Mouse (Mus musculus) liver, embryonic 12.5 days (tissue): ENCODE measurements around the gene Top2a. TPM values are rescaled to one million over a fixed set of nuclear protein-coding genes. Genes with fewer than 3 reads are reported as not detected.

Experiments
- ATAC-seq: fragments of 200-750 bp; cut with Nextera tagmentation; 2 replicates; pipeline ENCODE4 v1.8.0; 2017; ENCODE audit warnings: moderate number of reproducible peaks, mild to moderate bottlenecking, moderate library complexity
- H3K27ac ChIP-seq: fragments of 300-500 bp; sonication (generic); 2 replicates; pipeline ENCODE4 v1.5.1; 2016; ENCODE audit warnings: mild to moderate bottlenecking
- H3K27me3 ChIP-seq: fragments of 300-500 bp; sonication (generic); replicated peaks from 2 replicates; pipeline ENCODE4 v1.6.1; 2016; ENCODE audit warnings: mild to moderate bottlenecking, moderate library complexity
- H3K36me3 ChIP-seq: fragments of 300-500 bp; sonication (generic); 2 replicates; pipeline ENCODE4 v1.6.1; 2016; ENCODE audit warnings: mild to moderate bottlenecking, moderate library complexity
- H3K4me1 ChIP-seq: fragments of 300-500 bp; sonication (generic); 2 replicates; pipeline ENCODE4 v1.6.1; 2016
- H3K4me2 ChIP-seq: fragments of 300-500 bp; sonication (generic); 2 replicates; pipeline ENCODE4 v1.6.1; 2016; ENCODE audit warnings: mild to moderate bottlenecking, moderate library complexity
- H3K4me3 ChIP-seq: fragments of 300-500 bp; sonication (generic); 2 replicates; pipeline ENCODE4 v1.5.1; 2016; ENCODE audit warnings: mild to moderate bottlenecking, moderate library complexity
- H3K9ac ChIP-seq: fragments of 300-500 bp; sonication (generic); 2 replicates; pipeline ENCODE4 v1.6.1; 2016; ENCODE audit warnings: mild to moderate bottlenecking, moderate library complexity
- H3K9me3 ChIP-seq: fragments of 300-500 bp; sonication (generic); replicated peaks from 2 replicates; pipeline ENCODE4 v1.6.1; 2016; ENCODE audit warnings: mild to moderate bottlenecking, moderate library complexity
- WGBS: fragments of 180-500 bp; shearing (Covaris S2); methylation state at CpG from one replicate; pipeline ENCODE4 v1.1.7; 2016; ENCODE audit not compliant: insufficient replicate concordance; 5-methylcytosine and 5-hydroxymethylcytosine counted together
- polyA plus RNA-seq: library from polyadenylated mRNA; unstranded; fragments of >200 nt; fragmentation: Nextera tagmentation; extraction: Ambion mirVana; gene quantifications from 2 replicates; pipeline ENCODE4 v1.2.1, GENCODE M21; 2016

Top2a gene
- polyA plus RNA-seq, 1 experiment from 2014 or later = 249 TPM

DNA sequence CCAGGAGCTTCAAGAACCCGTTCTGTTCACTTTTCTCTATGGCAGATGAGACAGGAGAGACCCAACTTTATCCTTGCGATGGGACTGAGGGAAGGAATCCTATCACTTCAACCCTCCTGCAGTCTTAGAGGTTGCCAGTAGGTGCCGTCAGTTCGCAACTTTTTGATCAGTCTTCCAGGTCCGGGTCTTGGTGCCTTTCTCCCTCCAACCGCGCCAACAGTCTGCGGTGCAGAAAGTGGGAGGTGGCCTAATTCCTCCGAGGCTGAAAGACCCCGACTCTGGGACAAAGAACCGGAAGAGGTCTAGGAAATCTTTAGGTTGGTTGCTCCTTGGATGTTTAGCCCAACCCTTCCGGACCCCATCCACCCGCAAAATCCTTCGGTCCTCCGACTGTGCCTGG, 15.8 kb upstream of the Top2a start:
- Histone ChIP-seq H3K27ac (no peak overlapping the region), H3K9ac (no peak overlapping the region), H3K36me3 (no peaks in the 10 kb centered on the region), H3K4me1 (peaks cover 51% of the 10 kb centered on the region), H3K4me2 (peak overlapping the region; percentile 73), H3K27me3 (peaks cover 62% of the 10 kb centered on the region), H3K4me3 (peak overlapping the region; percentile 62), H3K9me3 (no peaks in the 10 kb centered on the region)
- ATAC-seq = peak; percentile 23; the same call in 1 of the 2 replicates
- WGBS = 1% methylated on average over 15 of the region's 15 CpGs

DNA sequence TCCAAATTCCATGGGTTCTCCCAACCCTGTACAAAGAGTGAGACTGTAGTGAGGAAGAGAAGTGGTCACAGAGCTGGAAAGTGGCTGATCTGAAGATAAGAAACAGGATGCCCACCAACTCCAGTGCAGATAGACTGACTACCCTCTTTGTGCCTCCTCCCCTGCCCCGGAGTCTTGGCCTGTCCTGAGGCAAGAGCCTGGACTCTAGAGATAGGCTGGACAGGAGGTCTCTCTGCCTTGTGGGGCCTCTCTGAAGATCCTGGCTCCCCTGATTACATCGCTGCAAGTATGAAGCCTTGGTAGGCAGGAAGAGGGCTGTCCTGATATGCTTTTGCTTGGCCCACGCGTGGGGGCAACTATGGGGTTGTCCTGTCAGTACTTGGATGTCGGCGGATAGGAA, 12.3 kb upstream of the Top2a start:
- ATAC-seq = peak; percentile 19; the same call in 1 of the 2 replicates
- H3K27me3 ChIP-seq = peaks cover 35% of the 10 kb centered on the region

DNA sequence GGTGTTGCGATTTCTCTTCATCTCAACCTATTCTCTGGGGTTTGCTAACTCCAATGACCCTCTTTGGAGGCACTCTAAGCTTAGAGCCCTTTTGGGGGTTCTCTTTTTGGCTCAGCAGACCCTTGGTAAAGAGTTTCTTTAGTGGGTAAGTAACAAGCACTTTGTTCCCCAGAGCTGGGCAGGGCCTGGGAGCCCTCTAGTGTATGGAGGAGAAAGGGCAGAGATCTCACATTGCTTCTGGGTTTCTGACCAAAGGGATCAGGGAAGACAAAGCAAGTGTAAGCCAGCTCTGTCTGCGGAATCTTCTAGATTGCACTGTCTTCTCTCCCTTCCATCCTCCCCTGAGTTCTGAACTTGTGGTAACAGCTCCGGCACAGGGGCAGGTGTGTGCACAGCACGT, 11.4 kb upstream of the Top2a start:
- H3K4me3 ChIP-seq = no peak overlapping the region
- WGBS = 48% methylated on average over 4 of the region's 4 CpGs
- no peak overlapping the region for H3K4me2 ChIP-seq
- H3K9ac ChIP-seq = no peak overlapping the region
- no peak for ATAC-seq
- H3K4me1 ChIP-seq = peaks cover 17% of the 10 kb centered on the region
- peaks cover 26% of the 10 kb centered on the region for H3K27me3 ChIP-seq
- H3K36me3 ChIP-seq = no peaks in the 10 kb centered on the region
- H3K9me3 ChIP-seq = no peaks in the 10 kb centered on the region
- no peak overlapping the region for H3K27ac ChIP-seq

More for the DNA sequence above, 12.3 kb upstream of the Top2a start:
- Histone ChIP-seq H3K9ac (no peak overlapping the region), H3K9me3 (no peaks in the 10 kb centered on the region), H3K4me2 (no peak overlapping the region), H3K4me1 (peaks cover 26% of the 10 kb centered on the region), H3K4me3 (no peak overlapping the region), H3K27ac (no peak overlapping the region), H3K36me3 (no peaks in the 10 kb centered on the region)
- 14% methylated on average over 6 of the region's 6 CpGs for WGBS

DNA sequence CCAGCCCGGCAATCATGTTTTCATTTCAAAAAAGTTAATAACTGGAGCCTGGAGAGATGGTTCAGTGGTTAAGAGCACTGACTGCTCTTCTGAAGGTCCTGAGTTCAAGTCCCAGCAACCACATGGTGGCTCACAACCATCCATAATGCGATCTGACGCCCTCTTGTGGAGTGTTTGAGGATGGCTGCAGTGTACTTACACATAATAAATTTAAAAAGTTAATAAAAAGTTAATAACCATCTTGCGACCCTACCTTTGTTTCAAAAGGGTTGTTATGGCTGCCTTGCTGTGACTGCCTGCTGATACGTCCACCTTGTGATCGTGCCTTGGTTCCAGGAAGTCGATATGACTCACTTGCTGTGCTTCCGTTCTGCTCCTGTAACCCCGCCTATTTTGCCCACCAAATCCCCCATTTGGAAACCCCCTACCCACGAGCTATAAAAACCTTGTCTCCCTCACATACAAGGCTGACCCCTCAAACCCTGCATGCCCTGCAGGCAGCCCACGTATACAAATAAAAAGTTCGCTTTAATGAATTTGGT, 3.0 kb upstream of the Top2a start:
- Histone ChIP-seq H3K4me3 (no peak overlapping the region), H3K9ac (no peak overlapping the region), H3K9me3 (no peaks in the 10 kb centered on the region), H3K27me3 (no peaks in the 10 kb centered on the region), H3K4me1 (peaks cover 27% of the 10 kb centered on the region), H3K36me3 (peaks cover 12% of the 10 kb centered on the region), H3K4me2 (no peak overlapping the region), H3K27ac (no peak overlapping the region)
- WGBS = 62% methylated on average over 12 of the region's 12 CpGs
- no peak for ATAC-seq

DNA sequence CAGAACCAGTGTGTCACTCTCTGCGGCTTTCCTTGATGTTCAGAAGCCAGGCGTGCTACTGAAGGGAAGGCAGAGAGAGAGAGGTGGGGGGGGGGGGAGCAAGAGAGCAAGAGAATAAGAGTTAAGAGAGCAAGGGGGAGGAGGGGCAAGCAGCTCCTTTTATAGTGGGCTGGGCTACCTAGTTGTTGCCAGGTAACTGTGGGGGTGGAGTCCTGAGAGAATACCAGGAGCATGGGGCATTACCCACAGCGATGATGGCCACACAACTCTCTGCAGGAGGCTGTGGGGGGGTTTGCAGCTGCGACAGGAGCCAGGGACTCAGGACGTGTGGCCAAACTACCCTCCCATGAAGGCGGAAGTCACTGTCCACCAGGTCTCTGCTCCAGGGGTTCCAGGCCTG, 1.9 kb upstream of the Top2a start:
- Histone ChIP-seq H3K4me3 (no peak overlapping the region), H3K36me3 (peaks cover 23% of the 10 kb centered on the region), H3K4me2 (no peak overlapping the region), H3K4me1 (peaks cover 38% of the 10 kb centered on the region), H3K27me3 (no peaks in the 10 kb centered on the region), H3K9ac (no peak overlapping the region), H3K27ac (no peak overlapping the region), H3K9me3 (no peaks in the 10 kb centered on the region)
- no peak for ATAC-seq
- 80% methylated on average over 6 of the region's 6 CpGs for WGBS

DNA sequence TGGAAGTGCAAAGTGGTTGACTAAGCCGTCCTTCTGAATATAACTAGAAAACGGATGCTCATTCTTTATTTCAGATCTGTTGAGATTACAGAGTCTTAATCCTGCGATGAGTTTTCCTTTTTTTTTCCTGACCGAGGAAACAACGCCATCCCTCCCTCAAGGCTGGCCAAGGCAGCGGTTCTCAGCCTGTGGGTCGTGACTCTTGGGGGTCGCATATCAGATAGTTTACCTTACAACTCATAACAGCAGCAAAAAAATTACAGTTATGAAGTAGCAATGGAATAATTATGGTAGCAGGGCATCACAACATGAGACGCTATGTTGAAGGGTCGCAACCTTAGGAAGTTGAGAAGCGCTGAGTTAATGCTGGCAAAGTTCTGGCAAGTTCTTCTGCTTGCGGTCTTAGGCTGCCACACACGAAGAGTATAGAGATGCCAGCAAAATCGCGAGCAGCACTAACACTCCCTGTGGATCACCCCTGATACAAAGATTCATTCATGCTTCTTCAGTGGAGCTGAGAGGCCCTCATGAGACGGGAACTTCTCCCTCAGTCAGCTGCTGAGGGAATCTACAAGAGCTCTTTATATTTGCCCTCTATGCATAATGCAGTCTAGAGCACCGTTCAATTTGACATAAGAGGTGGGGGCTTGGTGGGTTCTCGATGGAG, 612 bp upstream of the Top2a start:
- no peaks in the 10 kb centered on the region for H3K27me3 ChIP-seq
- peak overlapping the region; percentile 45 for H3K27ac ChIP-seq
- peak overlapping the region; percentile 33; the same call in 1 of the 2 replicates for H3K9ac ChIP-seq
- 45% methylated on average over 18 of the region's 18 CpGs for WGBS
- H3K4me3 ChIP-seq = peak overlapping the region; percentile 49
- H3K4me2 ChIP-seq = peak overlapping the region; percentile 68
- H3K36me3 ChIP-seq = peaks cover 35% of the 10 kb centered on the region
- ATAC-seq = no peak
- H3K4me1 ChIP-seq = peaks cover 46% of the 10 kb centered on the region
- H3K9me3 ChIP-seq = no peaks in the 10 kb centered on the region

DNA sequence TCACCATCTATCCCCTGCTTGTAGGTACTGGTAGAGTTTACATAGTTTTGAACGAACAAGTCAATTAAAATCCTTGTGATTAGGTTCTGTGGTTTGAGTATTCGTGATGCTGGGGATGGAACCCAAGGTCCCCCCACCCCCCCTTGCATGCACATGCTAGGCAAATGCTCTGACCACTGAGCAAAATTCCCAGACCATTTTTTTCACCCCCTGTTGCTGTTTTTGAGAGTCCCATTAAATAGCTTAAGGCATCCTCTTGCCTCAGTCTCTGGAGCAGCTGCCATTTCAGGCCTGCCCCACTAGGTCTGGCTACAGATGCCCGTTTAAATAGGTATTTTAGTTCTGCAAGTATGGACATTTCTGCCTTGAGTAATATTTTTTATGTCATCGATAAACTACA, 895 bp downstream of the Top2a start:
- Histone ChIP-seq H3K27ac (peak overlapping the region; percentile 90), H3K9me3 (no peaks in the 10 kb centered on the region), H3K4me3 (peak overlapping the region; percentile 91), H3K27me3 (no peaks in the 10 kb centered on the region), H3K4me2 (peak overlapping the region; percentile 83), H3K36me3 (peaks cover 50% of the 10 kb centered on the region), H3K4me1 (peaks cover 49% of the 10 kb centered on the region), H3K9ac (peak overlapping the region; percentile 94)
- WGBS = 2% methylated on average over 4 of the region's 4 CpGs
- no peak for ATAC-seq

DNA sequence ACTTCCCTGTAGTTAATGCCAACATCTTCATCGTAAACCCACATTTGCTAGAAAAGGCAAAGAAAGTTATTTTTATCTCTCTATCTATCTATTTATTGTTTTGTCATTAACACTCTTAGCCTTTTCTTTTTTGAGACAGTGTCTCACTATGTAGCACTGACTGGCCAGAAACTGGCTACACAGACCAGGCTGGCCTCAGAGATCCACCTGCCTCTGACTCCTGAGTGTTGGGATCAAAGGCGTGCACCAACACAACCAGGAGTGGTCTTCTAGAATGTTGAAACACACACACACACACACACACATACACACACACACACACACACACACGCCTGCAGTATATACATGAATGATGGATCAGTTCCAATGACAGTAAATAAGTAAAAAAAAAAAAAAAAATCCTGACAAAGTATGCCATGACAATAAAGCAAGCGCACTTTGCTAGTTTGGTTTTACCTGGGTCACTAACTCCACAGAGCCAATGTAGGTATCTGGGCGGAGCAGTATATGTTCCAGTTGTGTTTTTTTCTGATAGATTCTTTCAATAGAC, 1.5 kb downstream of the Top2a start:
- 0 out of 2 replicates have a peak overlapping the region, but pooled peaks have one; percentile 33 for H3K27ac ChIP-seq
- H3K27me3 ChIP-seq = no peaks in the 10 kb centered on the region
- peak overlapping the region; percentile 91 for H3K4me3 ChIP-seq
- peak overlapping the region; percentile 94 for H3K9ac ChIP-seq
- 64% methylated on average over 5 of the region's 5 CpGs for WGBS
- peak overlapping the region; percentile 83 for H3K4me2 ChIP-seq
- H3K4me1 ChIP-seq = peaks cover 49% of the 10 kb centered on the region
- peaks cover 57% of the 10 kb centered on the region for H3K36me3 ChIP-seq
- no peaks in the 10 kb centered on the region for H3K9me3 ChIP-seq
- ATAC-seq = no peak

DNA sequence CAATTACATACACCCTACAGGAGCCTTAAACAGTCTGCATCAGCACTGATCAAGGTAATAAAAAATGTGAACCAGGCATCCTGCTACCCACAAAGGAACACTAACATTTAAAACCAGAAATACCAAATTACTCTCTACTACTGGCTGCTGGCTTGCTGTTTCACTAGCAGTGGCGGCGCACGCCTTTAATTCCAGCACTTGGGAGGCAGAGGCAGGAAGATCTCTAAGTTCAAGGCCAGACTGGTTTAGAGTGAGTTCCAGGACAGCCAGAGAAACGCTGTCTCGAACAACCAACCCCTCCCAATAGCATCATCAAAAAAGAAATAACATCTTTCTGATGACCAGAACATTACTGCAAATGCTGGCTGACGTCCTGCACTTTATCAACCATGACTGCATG, 4.1 kb downstream of the Top2a start:
- 90% methylated on average over 6 of the region's 6 CpGs for WGBS
- H3K27me3 ChIP-seq = no peaks in the 10 kb centered on the region
- no peaks in the 10 kb centered on the region for H3K9me3 ChIP-seq
- H3K27ac ChIP-seq = no peak overlapping the region
- H3K4me1 ChIP-seq = peaks cover 37% of the 10 kb centered on the region
- H3K36me3 ChIP-seq = peaks cover 83% of the 10 kb centered on the region
- no peak overlapping the region for H3K4me3 ChIP-seq
- H3K4me2 ChIP-seq = peak overlapping the region; percentile 7; the same call in 1 of the 2 replicates
- no peak for ATAC-seq
- H3K9ac ChIP-seq = no peak overlapping the region

DNA sequence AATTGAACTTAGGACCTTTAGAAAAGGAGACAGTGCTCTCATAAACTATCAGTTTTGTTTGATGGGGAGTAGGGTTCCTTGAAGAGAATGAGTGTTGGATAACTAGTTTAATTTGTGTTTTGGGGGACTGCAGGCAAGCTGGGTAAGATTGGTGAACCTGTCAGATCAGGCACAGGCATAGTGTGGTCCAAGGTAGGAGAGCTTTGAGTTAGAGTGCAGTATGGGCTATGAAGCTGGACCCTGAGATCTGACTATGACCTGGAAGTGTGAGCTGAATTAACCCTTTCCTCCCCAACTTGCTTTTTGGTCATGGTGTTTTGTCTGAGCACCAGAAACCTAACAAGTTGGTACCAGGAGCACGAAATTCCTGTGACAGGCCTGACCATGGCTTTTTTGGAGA, 10.1 kb downstream of the Top2a start:
- 87% methylated on average over 1 of the region's 1 CpGs for WGBS
- Histone ChIP-seq H3K4me1 (0 out of 2 replicates have a peak, but pooled peaks cover 3% of the 10 kb centered on the region), H3K9ac (no peak overlapping the region), H3K4me3 (no peak overlapping the region), H3K27me3 (no peaks in the 10 kb centered on the region), H3K4me2 (no peak overlapping the region), H3K9me3 (no peaks in the 10 kb centered on the region), H3K36me3 (peaks cover 100% of the 10 kb centered on the region), H3K27ac (no peak overlapping the region)
- ATAC-seq = no peak

DNA sequence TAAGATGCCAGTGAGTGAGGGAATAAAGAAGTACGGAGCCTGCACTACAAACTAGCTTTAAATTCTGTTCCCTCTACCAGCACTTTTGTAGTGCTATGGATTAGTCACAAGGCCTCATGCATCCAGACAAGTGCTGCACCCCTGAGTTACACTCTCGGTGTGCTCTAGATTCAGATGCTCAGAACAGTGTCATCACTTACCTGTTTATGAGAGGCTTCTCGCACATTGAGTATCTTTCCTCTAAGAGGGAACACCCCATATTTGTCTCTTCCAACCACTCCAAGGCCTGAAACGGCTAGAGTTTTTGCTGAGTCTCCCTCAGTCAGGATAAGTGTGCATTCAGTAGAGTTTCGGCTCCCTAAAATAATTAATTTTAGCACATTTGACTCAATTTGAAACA, 13.3 kb downstream of the Top2a start:
- ATAC-seq = no peak
- Histone ChIP-seq H3K9ac (no peak overlapping the region), H3K4me1 (0 out of 2 replicates have a peak, but pooled peaks cover 3% of the 10 kb centered on the region), H3K9me3 (no peaks in the 10 kb centered on the region), H3K4me2 (no peak overlapping the region), H3K27ac (no peak overlapping the region), H3K4me3 (no peak overlapping the region), H3K36me3 (peaks cover 100% of the 10 kb centered on the region), H3K27me3 (no peaks in the 10 kb centered on the region)
- WGBS = 92% methylated on average over 5 of the region's 5 CpGs

DNA sequence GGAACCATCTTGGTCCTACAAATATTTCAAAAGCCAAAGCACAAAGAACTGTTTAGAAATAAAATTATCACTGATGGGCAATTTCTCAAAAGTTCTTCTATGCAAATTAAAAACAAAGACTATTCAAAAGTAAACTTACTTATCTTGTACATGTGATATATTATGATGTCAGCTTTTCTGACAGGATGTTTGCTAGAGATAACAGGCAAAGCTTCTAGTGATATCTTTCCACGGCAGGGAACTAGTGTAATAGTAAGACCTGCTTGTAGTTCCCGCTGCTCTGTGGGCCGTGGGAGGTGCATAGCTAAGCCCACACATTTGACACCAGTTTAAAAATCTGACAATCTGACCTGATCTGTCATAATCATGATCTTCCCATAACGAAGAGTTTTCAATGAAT, 13.9 kb downstream of the Top2a start:
- Histone ChIP-seq H3K9me3 (no peaks in the 10 kb centered on the region), H3K36me3 (peaks cover 100% of the 10 kb centered on the region), H3K4me2 (no peak overlapping the region), H3K27me3 (no peaks in the 10 kb centered on the region), H3K9ac (no peak overlapping the region), H3K4me3 (no peak overlapping the region), H3K4me1 (0 out of 2 replicates have a peak, but pooled peaks cover 3% of the 10 kb centered on the region), H3K27ac (no peak overlapping the region)
- WGBS = 50% methylated on average over 4 of the region's 4 CpGs
- ATAC-seq = no peak
